Mouse (Mus musculus) frontal cortex, adult (tissue): Measurements from ENCODE around the gene Arhgef12.
A peak's percentile ranks its signal among the peaks of the same experiment; 100 is the strongest.
"Not testable (repeated sequence)": the region's sequence is repeated elsewhere in the genome, so short reads cannot be mapped to it uniquely, and the experiment has no call there.

ENCODE experiments used
- ATAC-seq: cut with Nextera tagmentation; 2 replicates; pipeline ENCODE4 v1.9.2; 2017; ENCODE audit warnings: mild to moderate bottlenecking, moderate library complexity, mixed read lengths; ENCODE audit not compliant: low TSS enrichment

The Arhgef12 gene

DNA sequence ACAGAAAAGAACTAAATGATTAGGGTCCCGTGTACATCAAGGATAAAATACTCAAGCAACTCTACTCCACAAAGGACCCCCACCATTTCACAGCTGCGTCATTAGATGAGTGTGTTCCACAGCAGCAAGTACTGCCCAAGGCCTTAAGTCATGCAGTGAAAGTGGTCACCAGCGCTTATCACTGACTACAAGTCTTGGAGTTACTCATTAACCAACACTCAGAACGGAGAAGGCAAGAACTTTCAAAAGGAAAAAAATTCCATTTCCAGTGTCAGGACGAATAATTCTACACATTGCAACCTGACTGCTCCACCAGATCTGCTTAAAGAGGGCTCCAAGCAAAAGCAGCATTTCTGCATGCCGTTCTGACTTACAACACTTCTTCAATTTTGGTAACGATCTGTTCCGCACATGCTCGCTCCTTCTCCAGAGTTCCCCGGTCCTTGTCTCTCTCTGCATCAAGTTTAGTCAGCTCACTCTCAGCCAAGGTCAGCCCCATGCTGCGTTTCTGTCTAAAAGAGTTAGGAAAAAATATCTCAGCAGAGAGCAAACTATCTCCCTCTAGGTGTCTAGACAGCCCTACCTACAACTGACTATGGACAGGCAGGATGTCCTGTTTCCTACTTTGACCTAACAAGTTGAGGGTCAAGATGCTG is 106.3 kb downstream of the Arhgef12 start:
- no peak for ATAC-seq

- ATAC-seq, result peak; percentile 74; the same call in 1 of the 2 replicates
Observed at GRCm38 (mm10) chr9:43000070-43000469, 107.0 kb downstream of the Arhgef12 start.

- no peak for ATAC-seq
Observed at GRCm38 (mm10) chr9:42997526-42997925, 109.5 kb downstream of the Arhgef12 start.

GRCm38 (mm10) chr9:42995298-42995697 is 111.7 kb downstream of the Arhgef12 start:
- no peak for ATAC-seq

DNA sequence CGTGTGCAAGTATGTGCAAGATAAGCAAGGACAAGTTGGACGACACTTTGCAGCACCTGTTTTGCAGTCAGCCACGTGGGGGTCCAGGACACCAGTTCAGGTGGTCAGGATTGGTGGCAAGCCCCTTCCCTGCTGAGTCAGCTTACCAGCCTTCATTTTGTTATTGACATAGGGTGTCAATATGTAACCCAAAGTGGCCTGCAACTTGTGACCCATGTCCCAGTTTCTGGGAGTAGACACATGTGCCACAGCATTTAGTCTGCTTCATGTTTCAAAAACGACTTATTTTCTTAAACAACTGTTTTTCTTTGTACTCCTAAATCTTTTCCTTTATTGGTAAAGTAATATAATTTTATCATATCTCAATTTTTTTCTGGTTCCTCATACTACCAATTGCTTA is 112.3 kb downstream of the Arhgef12 start:
- no peak for ATAC-seq

GRCm38 (mm10) chr9:42993659-42994058 is 113.4 kb downstream of the Arhgef12 start:
- ATAC-seq, result no peak

DNA sequence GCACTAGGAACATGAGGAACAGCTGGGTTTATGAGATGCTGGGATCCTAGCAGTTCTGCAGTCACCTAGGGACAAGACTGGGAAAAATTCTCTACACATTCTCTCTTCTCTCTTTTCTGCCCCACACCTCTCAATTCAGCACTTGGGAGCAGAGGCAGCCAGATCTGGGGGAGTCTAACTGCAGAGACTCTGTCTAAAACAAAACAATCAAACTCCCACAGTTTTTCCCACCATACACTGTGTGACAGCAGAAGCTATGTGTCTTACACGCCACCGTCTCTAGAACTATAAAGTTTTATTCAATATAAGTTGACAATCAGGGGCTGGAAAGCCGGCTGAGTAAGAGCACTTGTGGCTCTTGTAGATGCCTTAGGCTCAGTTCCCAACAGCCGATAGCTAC is 119.1 kb downstream of the Arhgef12 start:
- ATAC-seq, result peak; percentile 89

GRCm38 (mm10) chr9:42968894-42969521 is 138.0 kb downstream of the Arhgef12 start:
- no peak for ATAC-seq

GRCm38 (mm10) chr9:42967731-42968130 is 139.3 kb downstream of the Arhgef12 start:
- no peak for ATAC-seq

DNA sequence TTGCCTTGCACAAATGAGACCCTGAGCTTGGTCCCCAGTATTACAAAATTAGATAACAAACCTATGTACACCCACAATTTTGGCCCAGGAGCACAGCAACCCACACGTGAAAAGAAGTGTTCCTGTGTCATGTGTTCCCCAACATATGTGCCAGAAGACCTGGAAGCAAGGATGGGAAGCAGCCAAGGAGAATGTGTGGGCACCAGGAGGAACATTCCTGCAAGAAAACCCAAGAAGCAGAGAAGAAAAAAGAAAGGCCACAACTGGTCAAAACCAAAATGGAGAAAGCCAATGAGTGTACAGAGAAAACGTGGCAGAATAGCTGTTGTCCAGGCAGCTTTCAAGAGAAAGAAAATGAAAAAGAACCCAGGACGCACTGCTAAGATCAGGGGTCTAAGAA is 142.2 kb downstream of the Arhgef12 start:
- not testable (repeated sequence) for ATAC-seq

GRCm38 (mm10) chr9:42964366-42964765 is 142.7 kb downstream of the Arhgef12 start:
- peak; percentile 83 for ATAC-seq

DNA sequence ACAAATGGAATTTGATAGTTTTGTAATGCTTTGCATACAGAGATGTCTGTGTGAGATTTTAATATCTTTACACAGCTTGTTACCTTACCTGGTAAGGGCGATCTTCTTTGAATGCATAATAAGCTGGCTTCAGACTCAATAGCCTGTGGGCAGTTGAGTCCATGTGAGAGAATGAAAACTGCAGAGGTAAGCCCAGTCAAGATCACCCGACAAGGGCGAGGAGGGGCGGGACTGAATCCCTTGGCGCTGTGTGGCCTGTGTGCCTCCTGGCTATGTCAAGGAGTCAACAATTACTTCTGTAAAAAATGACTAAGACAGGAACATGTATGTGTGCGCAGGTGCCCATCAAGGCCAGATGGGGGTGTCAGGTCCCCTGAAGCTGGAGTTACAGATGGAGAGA is 144.5 kb downstream of the Arhgef12 start:
- no peak for ATAC-seq

- no peak for ATAC-seq
Observed at GRCm38 (mm10) chr9:42958401-42958800, 148.6 kb downstream of the Arhgef12 start.

GRCm38 (mm10) chr9:42948381-42948780 is 158.7 kb downstream of the Arhgef12 start:
- ATAC-seq, result no peak

DNA sequence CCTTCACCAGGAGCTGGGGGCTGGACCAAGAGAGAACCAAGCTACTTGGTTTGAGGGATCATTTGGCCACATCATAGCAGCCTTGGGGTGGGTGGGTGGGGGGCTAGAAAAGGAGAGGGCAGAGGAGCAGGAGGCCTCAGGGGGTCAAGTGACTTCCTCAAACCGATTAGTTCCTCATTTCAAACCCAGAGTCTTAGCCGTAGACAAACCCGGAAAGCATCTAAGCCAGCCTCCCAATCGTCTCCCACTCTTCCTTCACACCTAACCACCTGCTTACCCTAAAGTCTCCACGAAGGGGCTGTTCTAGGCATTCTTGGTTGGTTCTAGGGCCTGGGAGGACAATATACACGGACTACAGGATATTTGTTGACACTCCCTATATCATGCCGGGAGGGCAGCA is 161.9 kb downstream of the Arhgef12 start:
- ATAC-seq, result no peak

DNA sequence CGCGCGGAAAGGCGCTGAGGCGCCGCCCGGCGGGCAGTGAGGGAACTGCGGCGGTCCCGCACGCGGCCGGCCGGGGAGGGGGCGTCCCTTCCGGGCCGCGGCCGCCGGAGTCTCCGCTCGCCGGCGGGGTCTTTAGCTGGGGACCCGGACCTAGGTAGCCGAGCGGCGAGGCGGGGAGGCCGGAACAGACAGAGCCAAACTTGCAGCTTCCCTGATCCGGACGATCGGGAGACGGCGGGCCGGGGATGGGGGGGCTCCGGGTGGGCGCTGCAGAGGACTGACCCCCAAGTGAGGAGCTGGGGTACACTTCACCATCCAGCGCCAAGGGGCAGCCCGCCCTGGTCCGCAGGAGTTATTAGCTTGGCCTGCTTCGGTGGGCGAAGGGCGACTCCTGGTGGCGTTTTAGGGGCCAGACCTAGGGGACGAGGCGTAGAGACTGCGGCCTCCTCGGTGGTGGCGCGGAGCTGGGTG is 162.5 kb downstream of the Arhgef12 start:
- ATAC-seq, result peak; percentile 77

GRCm38 (mm10) chr9:42943781-42944535 is 163.1 kb downstream of the Arhgef12 start, which contains the start of gene Grik4:
Gene Grik4 (minus strand): TSS chr9:42944493.
- peak; percentile 59 for ATAC-seq

DNA sequence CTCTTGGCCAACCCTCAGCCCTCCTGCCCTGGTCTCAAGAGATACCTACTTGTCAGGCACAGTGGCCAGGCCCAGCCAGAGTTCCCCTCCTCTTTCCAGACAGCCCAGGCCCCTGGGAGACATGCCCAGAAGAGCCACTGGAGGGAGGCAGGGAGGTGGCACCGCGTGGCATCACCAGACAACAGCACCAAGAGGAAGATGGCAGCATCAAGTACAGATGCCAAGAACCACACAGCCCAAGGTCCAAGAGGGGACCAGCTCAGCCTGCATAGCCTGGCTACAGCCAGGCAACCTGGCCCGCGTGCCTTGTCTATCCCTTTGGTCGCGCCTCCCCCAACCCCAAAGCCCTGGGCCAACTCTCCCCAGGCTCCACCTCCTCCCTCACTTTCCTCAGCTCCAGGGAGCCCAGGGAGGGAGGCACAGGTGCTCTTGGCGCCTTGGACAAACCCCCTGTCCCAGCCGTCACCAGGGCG is 163.9 kb downstream of the Arhgef12 start:
- ATAC-seq, result peak; percentile 60

- ATAC-seq, result no peak
Observed at GRCm38 (mm10) chr9:42942148-42942547, 164.9 kb downstream of the Arhgef12 start.

DNA sequence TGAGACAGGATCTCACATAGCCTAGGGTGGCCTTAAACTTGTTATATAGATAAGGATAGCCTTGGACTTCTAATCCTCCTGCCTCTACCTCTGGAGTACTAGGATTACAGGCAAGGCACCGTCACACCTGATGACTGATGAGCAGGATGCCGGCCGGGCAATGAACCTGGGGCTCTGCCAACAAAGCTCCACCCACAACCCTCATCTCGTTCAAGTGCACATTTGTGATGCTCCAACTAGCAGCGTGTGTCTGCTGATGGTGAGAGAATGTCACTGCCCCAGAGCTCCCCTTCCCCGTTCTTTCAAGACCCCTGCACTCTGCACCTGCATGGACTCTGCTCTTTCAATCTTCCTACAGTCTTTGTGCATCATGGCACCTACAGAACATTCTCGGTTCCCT is 174.9 kb downstream of the Arhgef12 start:
- ATAC-seq, result no peak

- no peak for ATAC-seq
Observed at GRCm38 (mm10) chr9:42927498-42927897, 179.5 kb downstream of the Arhgef12 start.

DNA sequence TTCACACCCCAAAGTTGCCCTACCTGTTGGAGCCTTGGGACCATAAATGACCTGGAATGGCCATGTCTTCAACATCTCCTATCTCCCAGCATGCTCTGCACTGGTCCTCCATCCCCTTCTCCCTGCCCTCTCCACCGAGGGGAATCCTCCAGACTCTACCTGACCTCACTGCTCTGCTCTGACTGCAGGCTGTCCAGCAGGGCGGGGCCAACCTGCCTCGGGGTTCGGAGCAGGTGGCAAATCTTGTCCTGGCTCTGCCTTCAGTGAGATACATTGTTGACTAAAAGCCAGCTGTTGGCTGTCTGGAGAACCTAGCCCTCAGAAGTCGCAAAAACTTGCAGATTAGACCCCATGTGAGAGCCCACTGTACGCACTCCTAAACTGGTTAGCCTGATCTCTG is 180.5 kb downstream of the Arhgef12 start:
- ATAC-seq, result no peak

- ATAC-seq, result no peak
Observed at GRCm38 (mm10) chr9:42921830-42922229, 185.2 kb downstream of the Arhgef12 start.
